Mouse (Mus musculus) kidney, postnatal 25 days (tissue): Measurements from ENCODE around the gene Tagln.

ENCODE experiments used
- DNase-seq, 2 experiments: peaks; one replicate each; pipeline ENCODE4 v3.0.0; 2021; ENCODE audit warnings: mixed read lengths in 2 of 2

The Tagln gene

DNA sequence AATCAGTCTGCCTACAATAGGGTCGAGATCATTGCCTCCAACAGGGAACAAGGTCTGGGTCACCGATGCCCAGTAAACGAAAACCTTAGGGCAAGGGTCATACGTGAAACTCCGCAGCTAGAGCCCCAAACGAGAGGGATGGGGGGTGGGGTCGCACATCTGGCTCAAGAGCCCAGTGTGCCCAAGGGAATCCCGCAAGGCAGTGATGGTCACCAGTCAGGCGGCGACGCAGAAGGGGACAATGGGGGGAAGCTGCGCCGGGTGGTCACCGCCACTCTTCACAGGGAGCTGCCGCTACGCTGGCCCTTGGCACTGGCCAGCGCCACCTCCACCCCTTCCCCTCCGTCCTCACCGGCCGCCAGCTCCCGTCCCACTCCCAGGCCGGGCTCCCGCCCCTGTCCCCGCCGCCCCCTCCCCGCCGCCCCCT is 30.0 kb downstream of the Tagln start:
- DNase-seq: peak; percentile 21 to 70

DNA sequence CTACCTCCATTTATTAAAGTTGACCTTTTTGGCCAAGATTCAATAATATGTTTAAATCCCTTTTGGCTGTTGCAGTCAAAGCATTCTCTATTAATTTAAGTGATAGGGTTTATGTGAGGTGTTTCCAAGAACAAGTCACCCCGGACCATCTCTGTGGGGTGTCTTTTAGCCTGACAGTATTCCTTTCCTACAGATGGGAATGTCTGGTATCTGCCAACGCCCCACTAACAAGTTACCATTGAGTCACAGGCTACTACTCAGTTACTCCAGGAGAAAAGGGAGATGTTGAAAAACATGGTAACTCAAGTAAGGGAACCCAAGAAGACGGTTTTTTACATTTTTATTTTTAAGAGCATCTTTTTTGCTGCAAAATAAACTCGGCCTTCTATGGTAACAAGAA is 30.7 kb downstream of the Tagln start:
- DNase-seq: no peak

DNA sequence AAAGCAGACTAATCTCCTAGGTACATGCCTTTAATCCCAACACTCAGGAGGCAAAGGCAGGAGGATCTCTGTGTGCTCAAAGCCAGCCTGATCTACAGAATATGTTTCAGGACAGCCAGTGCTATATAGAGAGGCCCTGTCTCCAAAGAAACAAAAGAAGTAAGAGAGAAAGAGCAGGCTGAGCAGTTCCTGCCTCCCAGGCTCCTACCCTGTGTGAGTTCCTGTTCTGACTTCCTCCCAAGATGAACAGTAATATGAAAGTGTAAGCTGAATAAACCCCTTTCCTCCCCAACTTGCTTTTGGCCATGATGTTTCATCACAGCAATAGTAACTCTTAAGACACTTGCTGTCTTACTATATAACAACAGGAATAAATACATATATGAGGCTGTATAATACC is 42.2 kb downstream of the Tagln start:
- DNase-seq: no peak
